Mouse (Mus musculus) neutrophil, adult 83 days (primary cell): Measurements from ENCODE around the gene Dnajc2. TPM values are rescaled to one million over a fixed set of nuclear protein-coding genes. Genes with fewer than 3 reads are reported as not detected.

Experiments used
- total RNA-seq, 2 experiments: library from RNA; stranded (reverse); gene quantifications; one replicate each; pipeline ENCODE4 v1.2.4; 2023

Gene Dnajc2
- 10 to 100 TPM; 20.1 to 21.8 TPM for total RNA-seq

GRCm38 (mm10) chr5:21785053-21785452 is at the start of gene Dnajc2, which contains the start of gene Psmc2:
Gene Dnajc2, minus strand, starts transcription at chr5:21785251.
Gene Psmc2, plus strand, starts transcription at chr5:21785283.

GRCm38 (mm10) chr5:21736956-21737585 is 48.0 kb downstream of the Dnajc2 start, which contains the start of gene Pmpcb:
Gene Pmpcb, plus strand, starts transcription at chr5:21737141.

Other genes with a start within 250 kb of the Dnajc2 start
- not detected for gene Lrrc17, start 241.7 kb downstream of the Dnajc2 start, total RNA-seq
- under 1 TPM in 1 of 2 experiments, not detected in 1; 0.44 TPM for gene Fbxl13, start 139.6 kb downstream of the Dnajc2 start, total RNA-seq
- 1 to 10 TPM; 9.5 to 9.7 TPM for gene Armc10, start 139.4 kb downstream of the Dnajc2 start, total RNA-seq
- 1 to 10 TPM; 1.3 to 1.4 TPM for gene Napepld, start 83.9 kb downstream of the Dnajc2 start, total RNA-seq
- 10 to 100 TPM; 45.7 to 47.7 TPM for gene Pmpcb, start 48.1 kb downstream of the Dnajc2 start, total RNA-seq
- gene Psmc2, start within 50 bp of the Dnajc2 start, total RNA-seq, result 10 to 100 TPM; 54.0 to 60.1 TPM
- gene Slc26a5, start 80.4 kb upstream of the Dnajc2 start, total RNA-seq, result not detected